13 mouse cellular contexts compared by ENCODE assay signal in genomic region chr2:129633982-129634381, GRCm38 (mm10). TPM values are rescaled to one million over a fixed set of nuclear protein-coding genes. Genes with fewer than 3 reads are reported as not detected.
DNase-seq lines count a peak whose midpoint lies in the region; ATAC-seq and TF ChIP-seq lines count a peak whose summit lies in the region.
"Had no signal": no experiment of that assay in that cellular context is flagged by ENCODE, and none has a peak within 500 bp of the region (broad histone marks: within the 10 kb centered on the region; RNA-seq: fewer than 3 reads in every experiment).

No protein-coding gene starts in this region.

- no peak for TF ChIP-seq POLR2A in bone marrow macrophage, adult 2 months (IDR thresholded peaks at IDR 0.05; ENCODE audit: borderline replicate concordance, low read depth, low read length)

- peaks cover 24% of the 10 kb centered on the region for H3K36me3 ChIP-seq in heart, embryonic 12.5 days
- peaks cover 15% of the 10 kb centered on the region for H3K36me3 ChIP-seq in limb, embryonic 15.5 days
- 0 out of 2 replicates have a peak, but pooled peaks cover 6% of the 10 kb centered on the region for H3K36me3 ChIP-seq in limb, embryonic 10.5 days
- no peaks in the 10 kb centered on the region for H3K36me3 ChIP-seq in stomach, embryonic 16.5 days (ENCODE audit: control insufficient read depth, insufficient read depth, low read length)

- no peak overlapping the region for H3K9ac ChIP-seq in heart, embryonic 12.5 days
- no peak overlapping the region for H3K9ac ChIP-seq in limb, embryonic 15.5 days
- H3K9ac ChIP-seq in stomach, embryonic 16.5 days (ENCODE audit: low read length): no peak overlapping the region
- H3K9ac ChIP-seq: hindbrain, embryonic 15.5 days; intestine, embryonic 15.5 days had no signal

- no peaks in the 10 kb centered on the region for H3K27me3 ChIP-seq in heart, embryonic 12.5 days (replicated peaks)
- H3K27me3 ChIP-seq in limb, embryonic 15.5 days: no peaks in the 10 kb centered on the region
- H3K27me3 ChIP-seq in limb, embryonic 10.5 days (ENCODE audit: low read depth, poor library complexity, severe bottlenecking): no peaks in the 10 kb centered on the region
- H3K27me3 ChIP-seq in stomach, embryonic 16.5 days (ENCODE audit: control insufficient read depth, insufficient read depth, low read length): no peaks in the 10 kb centered on the region
- H3K27me3 ChIP-seq: hindbrain, embryonic 15.5 days; intestine, embryonic 15.5 days had no signal

- 28% methylated on average over 3 of the region's 3 CpGs for WGBS in heart, embryonic 12.5 days
- 68% methylated on average over 3 of the region's 3 CpGs for WGBS in limb, embryonic 15.5 days
- 87% methylated on average over 3 of the region's 3 CpGs for WGBS in limb, embryonic 10.5 days
- 51% methylated on average over 3 of the region's 3 CpGs for WGBS in stomach, embryonic 16.5 days

- H3K27ac ChIP-seq in heart, embryonic 12.5 days (ENCODE audit: poor library complexity, severe bottlenecking): 0 out of 2 replicates have a peak overlapping the region, but pooled peaks have one; percentile 24
- H3K27ac ChIP-seq in limb, embryonic 15.5 days: peak overlapping the region; percentile 71; the same call in 1 of the 2 replicates
- H3K27ac ChIP-seq in limb, embryonic 10.5 days: no peak overlapping the region
- H3K27ac ChIP-seq in bone marrow macrophage, adult 2 months (ENCODE audit: insufficient read depth, low read depth, low read length): 0 out of 2 replicates have a peak overlapping the region, but pooled peaks have one; percentile 6
- peak overlapping the region; percentile 24; the same call in 1 of the 2 replicates for H3K27ac ChIP-seq in stomach, embryonic 16.5 days (ENCODE audit: low read length)
- H3K27ac ChIP-seq: hindbrain, embryonic 15.5 days; intestine, embryonic 15.5 days; midbrain, embryonic 10.5 days had no signal

- H3K4me2 ChIP-seq in heart, embryonic 12.5 days: no peak overlapping the region
- H3K4me2 ChIP-seq in limb, embryonic 15.5 days: no peak overlapping the region
- no peak overlapping the region for H3K4me2 ChIP-seq in stomach, embryonic 16.5 days (ENCODE audit: low read depth, low read length)
- H3K4me2 ChIP-seq: hindbrain, embryonic 15.5 days; intestine, embryonic 15.5 days had no signal

- no peak for ATAC-seq in heart, embryonic 12.5 days (ENCODE audit: insufficient number of reproducible peaks, low FRiP score)
- no peak for ATAC-seq in limb, embryonic 15.5 days (ENCODE audit: insufficient number of reproducible peaks, low FRiP score, low TSS enrichment, low read depth)
- no peak for ATAC-seq in stomach, embryonic 16.5 days (ENCODE audit: insufficient read depth, low FRiP score)
- ATAC-seq: forebrain, embryonic 14.5 days had no signal

- no peak for DNase-seq in heart, postnatal 10 days
- no peak for DNase-seq in limb, embryonic 10.5 days (ENCODE audit: low spot score)
- no peak for DNase-seq in layer of hippocampus, adult 9-11 months
- DNase-seq: cerebellum, adult 11 months; thymus, postnatal 14 days had no signal

- no peak overlapping the region for H3K4me3 ChIP-seq in heart, embryonic 12.5 days
- H3K4me3 ChIP-seq in limb, embryonic 15.5 days: no peak overlapping the region
- H3K4me3 ChIP-seq in limb, embryonic 10.5 days: no peak overlapping the region
- no peak overlapping the region for H3K4me3 ChIP-seq in bone marrow macrophage, adult 2 months (ENCODE audit: insufficient read depth, low read length)
- H3K4me3 ChIP-seq in stomach, embryonic 16.5 days (replicated peaks; ENCODE audit: low read length): no peak overlapping the region
- H3K4me3 ChIP-seq: hindbrain, embryonic 15.5 days; intestine, embryonic 15.5 days; midbrain, embryonic 10.5 days had no signal

- intact Hi-C loops in heart, postnatal 10 days (cut with DNase I): loop anchor here (5.0 kb wide), 1 partner anchor 42 kb away; the partner anchor contains the start of gene Sirpa

- no peaks in the 10 kb centered on the region for H3K9me3 ChIP-seq in heart, embryonic 12.5 days (replicated peaks)
- no peaks in the 10 kb centered on the region for H3K9me3 ChIP-seq in limb, embryonic 15.5 days
- no peaks in the 10 kb centered on the region for H3K9me3 ChIP-seq in limb, embryonic 10.5 days (replicated peaks)
- no peaks in the 10 kb centered on the region for H3K9me3 ChIP-seq in stomach, embryonic 16.5 days (replicated peaks; ENCODE audit: control insufficient read depth, low read length)
- H3K9me3 ChIP-seq: hindbrain, embryonic 15.5 days; intestine, embryonic 15.5 days; midbrain, embryonic 10.5 days had no signal

- TF ChIP-seq CTCF in bone marrow macrophage, adult 2 months (IDR thresholded peaks at IDR 0.05; ENCODE audit: low read depth, low read length): no peak

- peaks cover 19% of the 10 kb centered on the region for H3K4me1 ChIP-seq in heart, embryonic 12.5 days (replicated peaks)
- peaks cover 17% of the 10 kb centered on the region for H3K4me1 ChIP-seq in limb, embryonic 15.5 days
- no peaks in the 10 kb centered on the region for H3K4me1 ChIP-seq in limb, embryonic 10.5 days
- H3K4me1 ChIP-seq in bone marrow macrophage, adult 2 months (ENCODE audit: control insufficient read depth, insufficient read depth, low read length): peaks cover 50% of the 10 kb centered on the region
- peaks cover 10% of the 10 kb centered on the region for H3K4me1 ChIP-seq in stomach, embryonic 16.5 days (ENCODE audit: control insufficient read depth, insufficient read depth, low read length)
- H3K4me1 ChIP-seq: hindbrain, embryonic 15.5 days; intestine, embryonic 15.5 days; midbrain, embryonic 10.5 days had no signal

RNA-seq across cellular contexts. Expression of gene Sirpa, which starts 41.3 kb away (rescaled TPM):
- polyA plus RNA-seq in heart, embryonic 12.5 days (2016; fragmentation: Nextera tagmentation; extraction: Ambion mirVana): 14.4 and 18.6 TPM in 2 replicates
- 10 to 100 TPM; 22.9 to 28.6 TPM for total RNA-seq in heart, postnatal 10 days (2021)
- polyA plus RNA-seq in limb, embryonic 15.5 days (2015; fragmentation: Nextera tagmentation; extraction: Ambion mirVana): 28.5 and 30.7 TPM in 2 replicates
- 10.6 and 11.5 TPM in 2 replicates for polyA plus RNA-seq in limb, embryonic 10.5 days (2016; fragmentation: Nextera tagmentation; extraction: Ambion mirVana)
- 1,284 and 1,400 TPM in 2 replicates for polyA plus RNA-seq in bone marrow macrophage, adult 2 months (2012; ENCODE audit: insufficient read depth, insufficient read length, missing spikeins)
- 23.9 and 26.2 TPM in 2 replicates for polyA plus RNA-seq in stomach, embryonic 16.5 days (2015; fragmentation: Nextera tagmentation; extraction: Ambion mirVana)

Comparison
In these comparisons a context has a peak if more than half of its experiments do, and no peak if none do; other contexts are left out.
1. RNA of gene Sirpa, which starts 41.3 kb away (polyA plus RNA-seq): 1,284 to 1,400 TPM in bone marrow macrophage, adult 2 months; 28.5 to 30.7 TPM in limb, embryonic 15.5 days, 23.9 to 26.2 TPM in stomach, embryonic 16.5 days, 14.4 to 18.6 TPM in heart, embryonic 12.5 days and 10.6 to 11.5 TPM in limb, embryonic 10.5 days; every median in the first group is over 10 times any median in the second.